Mouse (Mus musculus): Measurements from ENCODE around the gene Cebpe.

Gene Cebpe

DNA sequence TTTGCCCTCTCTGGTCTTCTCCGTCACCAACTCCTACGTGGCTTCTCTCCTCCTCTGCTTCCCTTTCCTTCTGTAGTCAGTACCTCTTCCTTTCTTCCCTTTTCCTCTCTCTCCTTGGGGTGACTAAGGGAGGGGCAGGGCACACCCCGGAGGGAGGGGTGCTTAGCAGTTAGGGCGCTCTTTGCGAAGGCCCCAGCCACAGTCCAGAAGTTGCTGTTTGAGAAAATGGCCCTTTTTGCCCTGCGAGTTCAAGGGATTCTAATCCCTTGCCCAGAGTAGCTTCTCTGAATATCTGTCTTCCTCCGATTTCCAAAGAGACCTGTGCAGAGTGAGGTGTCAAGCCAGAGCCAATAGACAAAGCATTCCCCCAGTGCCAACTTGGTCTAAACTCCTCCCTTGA lies at the start of gene Cebpe:
Gene Cebpe (minus strand): TSS at position 101 of the 400 bp plus-strand sequence.
- DNase-seq (ENCODE audit: low read depth, low spot score), result no peak

DNA sequence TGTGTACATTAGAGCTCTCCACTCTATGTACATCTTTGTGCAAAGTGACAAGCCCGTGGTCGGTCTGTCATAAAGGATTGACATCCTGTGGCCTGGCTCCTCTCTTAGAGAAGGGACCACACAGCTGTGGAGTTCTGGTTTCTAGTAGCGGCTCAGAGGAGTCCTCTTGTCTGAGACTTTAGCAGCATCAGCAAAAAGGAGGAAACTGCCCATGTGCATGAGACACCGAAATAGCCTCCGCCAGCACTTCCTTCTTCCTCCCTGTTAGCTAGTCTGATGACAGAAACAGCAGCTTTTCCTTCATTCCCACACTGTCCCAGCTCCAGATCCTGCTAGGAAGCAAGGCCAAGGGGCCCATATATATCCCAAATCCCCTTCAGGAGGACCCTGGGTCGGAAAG lies 44.4 kb upstream of the Cebpe start:
- no peak for DNase-seq (ENCODE audit: low read depth, low spot score)

- no peak for DNase-seq (ENCODE audit: low read depth, low spot score)
Measured at GRCm38 (mm10) chr14:54754602-54755018, 42.6 kb upstream of the Cebpe start.

- no peak for DNase-seq (ENCODE audit: low read depth, low spot score)
Measured at GRCm38 (mm10) chr14:54753986-54754601, 42.1 kb upstream of the Cebpe start.

DNA sequence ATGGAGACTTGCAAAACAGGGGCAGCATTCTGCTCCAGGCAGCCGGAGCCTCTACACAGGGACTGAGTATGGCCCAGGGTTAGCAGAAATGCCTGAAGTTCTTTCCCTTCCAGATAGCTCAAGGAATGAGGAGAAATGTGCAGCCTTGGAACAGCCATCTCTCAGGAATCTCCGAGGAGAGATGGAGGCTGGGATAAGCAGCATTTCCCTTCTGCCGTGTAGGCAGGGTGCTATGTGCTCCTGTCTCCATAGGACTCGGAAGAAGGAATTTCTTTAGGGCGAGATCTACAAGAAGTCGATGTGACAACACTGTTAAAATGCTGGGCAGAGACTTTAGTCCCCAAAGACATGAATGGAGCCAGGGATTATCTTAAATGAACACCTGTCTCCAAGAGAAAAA lies 41.0 kb upstream of the Cebpe start:
- no peak for DNase-seq (ENCODE audit: low read depth, low spot score)

DNA sequence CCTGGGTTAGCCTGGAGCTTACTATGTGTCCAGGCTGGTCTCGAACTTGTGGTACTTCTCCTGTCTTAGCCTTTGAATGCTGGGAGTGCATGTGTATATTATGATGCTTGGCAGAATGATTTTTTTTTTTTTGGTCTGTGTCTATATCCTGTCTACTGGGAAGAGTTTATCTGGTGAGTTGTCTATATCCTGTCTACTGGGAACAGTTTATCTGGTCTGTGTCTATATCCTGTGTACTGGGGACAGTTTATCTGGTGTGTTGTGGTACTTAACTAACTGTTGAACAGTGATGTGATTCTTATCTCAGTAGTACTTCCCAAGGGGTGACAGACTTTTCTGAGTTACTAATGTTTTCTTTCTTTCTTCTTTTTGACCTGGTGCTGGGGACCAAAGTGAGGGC lies 39.8 kb upstream of the Cebpe start:
- DNase-seq (ENCODE audit: low read depth, low spot score), result no peak

- DNase-seq (ENCODE audit: low read depth, low spot score), result no peak
Measured at GRCm38 (mm10) chr14:54749238-54749637, 37.3 kb upstream of the Cebpe start.

DNA sequence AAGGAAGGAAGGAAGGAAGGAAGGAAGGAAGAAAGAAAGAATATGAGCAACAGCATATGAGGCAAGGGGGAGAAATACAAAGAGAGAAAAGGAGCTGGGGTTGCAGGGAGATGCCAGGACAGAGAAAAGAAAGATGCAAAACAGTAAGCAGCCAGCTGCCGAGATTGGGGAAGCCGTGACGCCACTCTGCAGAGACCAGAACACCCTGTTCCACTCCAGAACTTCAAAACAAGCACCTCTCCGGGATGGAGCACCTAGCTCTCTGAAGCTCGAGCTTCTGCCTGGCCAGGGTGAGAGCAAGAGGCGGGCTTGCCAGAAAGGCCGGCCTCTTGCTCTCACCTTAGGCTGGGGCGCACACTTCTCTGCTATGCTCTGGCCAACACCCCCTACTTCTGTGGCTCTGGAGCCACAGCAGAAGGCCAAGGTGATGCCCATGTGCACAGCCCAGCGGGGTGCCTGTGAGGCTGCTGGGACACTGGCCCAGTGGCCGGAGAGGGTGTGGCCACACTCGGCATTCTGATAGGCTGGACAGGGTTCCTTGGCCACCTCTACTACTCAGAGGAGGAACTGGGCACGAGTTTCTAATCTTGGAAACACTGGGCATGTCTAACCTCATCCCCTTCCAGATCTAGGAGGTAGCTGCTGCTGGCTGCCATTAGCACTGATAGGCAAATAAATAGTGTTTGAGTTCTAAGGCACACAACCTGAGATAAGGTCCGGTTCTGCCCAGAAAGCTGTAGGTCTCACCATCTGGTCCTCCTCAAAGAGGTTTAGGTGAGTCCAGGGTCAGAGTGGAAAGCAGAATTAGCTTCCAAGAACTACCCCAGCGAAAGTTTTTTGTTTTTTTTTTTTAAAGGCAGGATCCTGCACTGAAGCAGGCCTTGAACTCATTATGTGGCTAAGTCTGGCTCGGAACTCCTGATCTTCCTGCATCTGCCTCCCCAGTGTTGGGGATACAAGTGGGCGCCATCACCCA lies 36.3 kb upstream of the Cebpe start:
- no peak for DNase-seq (ENCODE audit: low read depth, low spot score)

DNA sequence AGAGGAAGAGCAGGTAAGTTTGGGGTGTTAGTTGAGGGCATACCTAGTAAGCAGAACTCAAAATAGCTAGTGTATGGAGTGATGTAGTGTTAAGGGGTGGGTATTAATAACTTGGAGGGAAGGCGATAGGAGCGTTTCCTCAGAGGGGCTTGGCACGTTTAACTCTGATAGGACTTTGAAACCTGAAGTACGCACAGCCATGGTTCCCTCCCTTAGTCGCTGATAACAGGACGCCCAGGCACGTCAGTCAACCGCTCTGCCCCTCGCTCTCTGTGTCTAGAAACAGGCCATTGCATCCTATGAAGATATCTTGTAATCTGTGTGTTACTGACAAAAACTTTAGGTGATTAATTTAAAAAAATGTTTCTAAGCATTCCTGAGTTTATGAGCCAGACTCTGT lies 34.1 kb upstream of the Cebpe start:
- no peak for DNase-seq (ENCODE audit: low read depth, low spot score)

DNA sequence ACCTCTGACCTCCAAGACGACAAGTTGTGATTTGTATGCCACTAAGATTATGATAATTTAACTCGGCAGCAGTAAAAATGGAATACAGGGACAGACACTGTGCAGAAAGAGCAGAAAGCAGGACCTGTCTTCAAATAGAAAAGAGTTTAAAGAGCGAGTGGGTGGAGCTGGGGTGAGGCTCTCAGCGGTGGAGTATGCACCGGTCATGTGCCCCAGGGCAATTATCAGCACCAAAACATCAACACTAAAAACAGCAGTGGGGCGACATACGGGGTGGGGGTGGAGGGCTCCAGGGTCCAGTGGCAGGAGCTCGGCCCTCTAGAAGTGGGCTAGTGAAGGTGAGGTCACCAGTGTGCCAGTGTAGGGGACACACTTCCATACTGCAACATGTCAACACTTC lies 32.5 kb upstream of the Cebpe start:
- no peak for DNase-seq (ENCODE audit: low read depth, low spot score)

DNA sequence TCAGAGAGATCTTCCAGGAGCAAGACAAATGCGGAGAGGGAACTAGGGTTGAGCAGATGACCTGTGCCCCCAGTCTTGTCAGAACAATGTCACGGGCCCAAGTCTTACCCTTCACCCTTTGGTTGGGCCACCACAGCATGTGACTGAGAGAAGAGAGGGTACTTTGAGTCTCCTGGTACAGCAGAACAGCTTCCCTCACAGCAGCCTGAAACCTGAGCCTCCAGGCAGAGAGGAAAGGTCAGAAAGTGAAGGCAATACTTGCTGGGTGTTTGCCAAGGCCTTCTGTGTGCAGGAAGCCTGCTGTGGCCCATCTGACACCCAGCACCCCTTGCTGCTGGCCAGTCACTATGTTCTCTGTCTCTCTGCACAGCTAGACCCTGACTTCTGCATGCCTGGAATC lies 30.4 kb upstream of the Cebpe start:
- no peak for DNase-seq (ENCODE audit: low read depth, low spot score)

GRCm38 (mm10) chr14:54741721-54742120 lies 29.7 kb upstream of the Cebpe start:
- DNase-seq (ENCODE audit: low read depth, low spot score), result no peak

DNA sequence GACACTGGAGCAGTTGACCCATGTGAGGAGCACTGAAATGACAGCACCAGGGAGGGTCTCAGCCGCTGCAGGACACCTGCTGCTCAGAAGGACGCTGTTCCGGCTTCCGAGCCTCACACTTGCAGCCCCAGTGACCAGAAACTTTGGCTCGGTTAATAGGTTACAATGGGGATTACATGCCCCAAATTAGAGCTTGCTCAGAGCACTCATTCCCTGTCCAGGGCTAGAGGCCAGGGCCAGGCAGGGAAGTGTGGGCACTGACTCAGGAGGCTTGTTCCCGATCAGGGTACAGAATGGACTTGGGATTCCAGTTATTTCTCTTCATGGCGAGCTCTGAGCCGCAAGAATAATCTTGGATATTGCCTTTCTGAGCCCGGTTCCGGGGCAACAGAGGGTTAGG lies 25.7 kb upstream of the Cebpe start:
- DNase-seq (ENCODE audit: low read depth, low spot score), result no peak

DNA sequence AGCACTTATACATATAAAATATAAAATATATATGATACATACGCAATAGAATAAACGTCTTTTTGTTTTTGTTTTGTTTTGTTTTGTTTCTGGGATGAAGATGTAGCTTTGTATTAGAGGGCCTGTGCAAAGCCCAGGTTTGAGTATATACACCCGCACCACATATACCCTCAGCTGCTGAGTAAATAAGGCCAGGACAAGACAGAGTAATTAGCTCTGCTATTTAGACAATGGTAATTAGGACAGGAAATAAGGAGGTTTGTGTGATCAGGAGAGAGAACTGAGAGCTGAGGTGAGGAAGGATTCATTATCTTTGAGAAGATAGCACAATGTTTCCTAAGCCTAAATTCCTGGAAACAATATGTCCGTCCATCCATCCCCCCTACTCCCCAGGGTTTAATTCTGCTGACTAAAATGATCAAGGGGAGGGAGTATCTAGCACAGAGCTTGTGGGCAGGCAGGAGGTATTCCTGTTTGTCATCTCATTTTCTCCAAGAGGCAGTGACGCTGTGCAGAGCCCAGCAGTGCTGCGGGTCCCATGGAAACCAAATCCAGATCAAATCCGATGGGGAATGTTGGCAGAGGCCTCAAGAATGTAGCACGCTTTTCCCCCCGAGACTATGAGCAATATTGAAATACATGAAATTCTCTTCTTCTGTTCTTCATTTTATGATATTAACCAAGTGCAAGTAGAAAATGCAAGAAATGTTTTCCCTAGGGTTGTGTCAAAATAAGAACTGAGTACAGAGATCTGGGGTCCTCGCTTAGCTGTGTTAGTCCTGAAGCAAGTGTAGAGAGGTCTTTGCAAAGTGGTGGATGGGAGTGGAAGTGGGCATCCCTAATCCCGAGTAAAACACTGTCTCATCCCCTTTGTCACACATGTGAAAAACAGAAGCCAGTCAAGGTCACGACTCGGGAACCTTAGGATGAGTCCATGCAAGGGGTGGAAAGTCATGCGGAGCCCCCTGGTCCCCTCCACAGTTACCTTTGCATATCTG lies 24.9 kb upstream of the Cebpe start:
- no peak for DNase-seq (ENCODE audit: low read depth, low spot score)

DNA sequence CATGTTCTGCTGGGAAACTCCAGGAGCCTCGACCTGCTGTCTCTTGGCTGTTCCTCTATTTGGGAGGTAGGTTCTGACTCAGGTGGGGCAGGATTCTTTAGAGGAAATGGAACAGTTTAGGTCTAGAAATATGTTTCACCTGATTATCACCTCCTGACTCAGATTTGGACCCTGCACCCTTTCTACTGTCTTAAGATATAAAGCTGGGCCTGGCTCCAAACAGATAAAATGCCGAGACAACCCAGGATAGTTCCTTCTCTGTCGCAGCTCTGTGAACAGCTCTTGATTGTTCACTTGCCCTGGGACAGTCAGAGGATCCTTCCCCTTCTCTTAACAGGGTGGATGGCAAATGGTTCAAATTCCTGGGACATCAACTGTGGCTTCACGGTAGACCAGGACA lies 23.2 kb upstream of the Cebpe start:
- no peak for DNase-seq (ENCODE audit: low read depth, low spot score)

- DNase-seq (ENCODE audit: low read depth, low spot score), result no peak
Measured at GRCm38 (mm10) chr14:54734004-54734403, 22.0 kb upstream of the Cebpe start.

- no peak for DNase-seq (ENCODE audit: low read depth, low spot score)
Measured at GRCm38 (mm10) chr14:54732206-54732605, 20.2 kb upstream of the Cebpe start.

- no peak for DNase-seq (ENCODE audit: low read depth, low spot score)
Measured at GRCm38 (mm10) chr14:54730305-54730704, 18.3 kb upstream of the Cebpe start.

DNA sequence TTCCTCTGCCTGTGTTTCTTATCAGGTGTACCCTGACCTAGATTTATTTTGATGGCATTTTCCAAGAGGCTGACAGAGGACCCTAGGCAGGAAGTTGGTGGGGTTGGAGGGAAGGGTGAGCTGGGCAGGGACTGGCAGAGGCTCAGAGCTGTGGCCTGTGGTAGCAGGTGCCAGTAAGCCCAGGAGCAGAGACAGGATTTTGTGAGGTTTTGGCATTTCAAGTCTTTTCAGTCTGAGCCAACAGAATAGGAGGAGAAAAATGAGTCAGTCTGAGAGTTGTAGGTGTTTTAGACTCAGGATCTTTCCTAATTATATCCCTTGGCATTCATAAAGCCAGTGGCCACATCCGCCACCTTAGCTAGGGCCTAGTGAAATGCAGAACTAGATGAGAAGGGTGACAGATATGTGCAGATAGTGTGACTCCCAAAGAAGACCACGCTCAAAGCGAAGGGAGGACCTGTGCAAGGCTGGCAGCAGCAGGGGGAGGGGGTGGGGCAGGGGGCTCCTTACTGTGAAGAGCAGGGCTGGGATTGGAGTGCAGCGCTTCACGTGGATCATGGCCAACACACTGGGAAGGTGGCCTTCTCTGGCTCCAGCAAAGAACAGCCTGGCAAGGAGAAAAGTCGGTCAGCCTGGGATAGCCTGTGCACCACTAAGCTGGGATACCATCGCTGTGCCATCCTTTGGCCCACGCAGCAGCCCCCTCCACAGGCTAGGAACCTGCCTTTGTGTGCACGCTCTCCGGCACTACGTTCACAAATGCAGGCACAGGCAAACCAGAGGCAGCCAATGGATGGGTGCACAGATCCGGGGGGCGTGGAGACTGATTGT lies 17.1 kb upstream of the Cebpe start:
- no peak for DNase-seq (ENCODE audit: low read depth, low spot score)

GRCm38 (mm10) chr14:54727565-54727964 lies 15.6 kb upstream of the Cebpe start:
- DNase-seq (ENCODE audit: low read depth, low spot score), result no peak

GRCm38 (mm10) chr14:54724049-54724448 lies 12.1 kb upstream of the Cebpe start:
- no peak for DNase-seq (ENCODE audit: low read depth, low spot score)
